Mouse (Mus musculus): ENCODE measurements around the gene Mtif2.

DNA sequence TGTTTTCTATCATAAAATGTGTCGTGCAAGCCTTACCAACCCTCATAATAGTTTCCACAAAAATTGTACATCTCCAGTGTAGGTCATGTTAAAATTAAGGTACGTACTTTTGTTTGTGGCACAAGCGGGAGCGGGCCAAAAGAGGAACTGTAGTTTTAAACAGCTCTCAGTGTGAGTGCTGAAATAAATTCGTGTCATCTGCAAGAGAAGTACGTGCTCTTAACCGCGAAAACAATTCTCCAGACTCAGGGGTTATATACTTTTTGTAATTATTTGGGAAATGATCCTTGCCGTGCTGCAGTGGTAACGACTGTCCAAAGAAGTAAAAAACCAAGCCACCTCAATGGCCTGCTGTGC, 11.9 kb upstream of the Mtif2 start:
- TF ChIP-seq CTCF (IDR thresholded peaks at IDR 0.05) (no peak), POLR2A (IDR thresholded peaks at IDR 0.05; ENCODE audit: insufficient read depth, low read depth, low read length) (no peak)

Data from heart, adult 2 months (tissue).